Mouse (Mus musculus) limb, embryonic 13.5 days (tissue): ENCODE measurements at regions not wholly inside any gene's neighbourhood (a gene's known extent, or its start where the extent isn't known, plus 50 kb on each side); places are given as distances from the start of the nearest gene placed in this dataset.

Experiments
- ATAC-seq: fragments of 200-750 bp; cut with Nextera tagmentation; 2 replicates; pipeline ENCODE4 v1.8.0; 2017; ENCODE audit warnings: low read depth, moderate number of reproducible peaks, moderate TSS enrichment; ENCODE audit not compliant: low FRiP score
- H3K27ac ChIP-seq: fragments of 300-500 bp; sonication (generic); 2 replicates; pipeline ENCODE4 v1.5.1; 2015; ENCODE audit warnings: inconsistent platforms, mild to moderate bottlenecking, moderate library complexity
- H3K27me3 ChIP-seq: fragments of 300-500 bp; sonication (generic); 2 replicates; pipeline ENCODE4 v1.6.1; 2015; ENCODE audit warnings: mild to moderate bottlenecking, inconsistent platforms
- H3K36me3 ChIP-seq: fragments of 300-500 bp; sonication (generic); 2 replicates; pipeline ENCODE4 v1.6.1; 2015; ENCODE audit warnings: inconsistent platforms, mild to moderate bottlenecking, moderate library complexity
- H3K4me1 ChIP-seq: fragments of 300-500 bp; sonication (generic); 2 replicates; pipeline ENCODE4 v1.6.1; 2015; ENCODE audit warnings: inconsistent platforms
- H3K4me2 ChIP-seq: fragments of 300-500 bp; sonication (generic); replicated peaks from 2 replicates; pipeline ENCODE4 v1.6.1; 2015; ENCODE audit warnings: inconsistent platforms, mild to moderate bottlenecking, moderate library complexity
- H3K4me3 ChIP-seq: fragments of 300-500 bp; sonication (generic); 2 replicates; pipeline ENCODE4 v1.5.1; 2015; ENCODE audit warnings: moderate library complexity, mild to moderate bottlenecking, inconsistent platforms
- H3K9ac ChIP-seq: fragments of 300-500 bp; sonication (generic); 2 replicates; pipeline ENCODE4 v1.6.1; 2015; ENCODE audit warnings: mild to moderate bottlenecking, inconsistent platforms
- H3K9me3 ChIP-seq: fragments of 300-500 bp; sonication (generic); 2 replicates; pipeline ENCODE4 v1.6.1; 2016; ENCODE audit warnings: inconsistent platforms
- WGBS: fragments of 180-500 bp; shearing (Covaris S2); methylation state at CpG from one replicate; pipeline ENCODE4 v1.1.7; 2015; 5-methylcytosine and 5-hydroxymethylcytosine counted together

GRCm38 (mm10) chr5:111665406-111665805, 68.3 kb upstream of the Gm26897 start:
- no peak for ATAC-seq
- Histone ChIP-seq H3K27ac (no peak overlapping the region), H3K4me3 (no peak overlapping the region), H3K4me2 (no peak overlapping the region), H3K9ac (no peak overlapping the region), H3K9me3 (peaks cover 13% of the 10 kb centered on the region), H3K27me3 (peaks cover 30% of the 10 kb centered on the region), H3K4me1 (peaks cover 33% of the 10 kb centered on the region), H3K36me3 (no peaks in the 10 kb centered on the region)
- 67% methylated on average over 19 of the region's 19 CpGs for WGBS

- 62% methylated on average over 8 of the region's 8 CpGs for WGBS
- Histone ChIP-seq H3K4me2 (no peak overlapping the region), H3K27me3 (peaks cover 25% of the 10 kb centered on the region), H3K36me3 (no peaks in the 10 kb centered on the region), H3K9ac (no peak overlapping the region), H3K4me3 (no peak overlapping the region), H3K4me1 (peaks cover 37% of the 10 kb centered on the region), H3K9me3 (peaks cover 13% of the 10 kb centered on the region), H3K27ac (no peak overlapping the region)
- no peak for ATAC-seq
Observed at GRCm38 (mm10) chr5:111666007-111666406, 67.7 kb upstream of the Gm26897 start.

GRCm38 (mm10) chr5:111667901-111668300, 65.8 kb upstream of the Gm26897 start:
- no peak overlapping the region for H3K27ac ChIP-seq
- no peak overlapping the region for H3K9ac ChIP-seq
- ATAC-seq: no peak
- no peak overlapping the region for H3K4me3 ChIP-seq
- H3K4me2 ChIP-seq: no peak overlapping the region
- H3K36me3 ChIP-seq: no peaks in the 10 kb centered on the region
- H3K4me1 ChIP-seq: peaks cover 40% of the 10 kb centered on the region
- 65% methylated on average over 3 of the region's 3 CpGs for WGBS
- peaks cover 21% of the 10 kb centered on the region for H3K27me3 ChIP-seq
- peaks cover 13% of the 10 kb centered on the region for H3K9me3 ChIP-seq

- Histone ChIP-seq H3K9me3 (peaks cover 13% of the 10 kb centered on the region), H3K27ac (no peak overlapping the region), H3K4me1 (peaks cover 29% of the 10 kb centered on the region), H3K36me3 (no peaks in the 10 kb centered on the region), H3K27me3 (peaks cover 18% of the 10 kb centered on the region), H3K9ac (no peak overlapping the region), H3K4me3 (no peak overlapping the region), H3K4me2 (no peak overlapping the region)
- no peak for ATAC-seq
Observed at GRCm38 (mm10) chr5:111669139-111669538, 64.6 kb upstream of the Gm26897 start.

- WGBS: 63% methylated on average over 6 of the region's 6 CpGs
- Histone ChIP-seq H3K27me3 (no peaks in the 10 kb centered on the region), H3K4me1 (peaks cover 44% of the 10 kb centered on the region), H3K9ac (no peak overlapping the region), H3K4me2 (no peak overlapping the region), H3K27ac (peak overlapping the region; percentile 23; the same call in 1 of the 2 replicates), H3K4me3 (no peak overlapping the region), H3K36me3 (no peaks in the 10 kb centered on the region), H3K9me3 (peaks cover 13% of the 10 kb centered on the region)
- ATAC-seq: no peak
Observed at GRCm38 (mm10) chr5:111671762-111672161, 62.0 kb upstream of the Gm26897 start.

- Histone ChIP-seq H3K27me3 (0 out of 2 replicates have a peak, but pooled peaks cover 6% of the 10 kb centered on the region), H3K9me3 (no peaks in the 10 kb centered on the region), H3K27ac (peak overlapping the region; percentile 87), H3K9ac (peak overlapping the region; percentile 19; the same call in 1 of the 2 replicates), H3K4me1 (peaks cover 73% of the 10 kb centered on the region), H3K4me2 (peak overlapping the region; percentile 31), H3K4me3 (no peak overlapping the region), H3K36me3 (no peaks in the 10 kb centered on the region)
- WGBS: 43% methylated on average over 6 of the region's 6 CpGs
- no peak for ATAC-seq
Observed at GRCm38 (mm10) chr5:111674976-111675672, 58.6 kb upstream of the Gm26897 start.

- H3K36me3 ChIP-seq: no peaks in the 10 kb centered on the region
Observed at GRCm38 (mm10) chr5:111675673-111676261, 58.0 kb upstream of the Gm26897 start.

GRCm38 (mm10) chr5:111677847-111678311, 55.8 kb upstream of the Gm26897 start:
- Histone ChIP-seq H3K27ac (no peak overlapping the region), H3K36me3 (no peaks in the 10 kb centered on the region), H3K9ac (no peak overlapping the region), H3K4me1 (peaks cover 65% of the 10 kb centered on the region), H3K4me2 (no peak overlapping the region), H3K4me3 (no peak overlapping the region), H3K27me3 (peaks cover 16% of the 10 kb centered on the region), H3K9me3 (no peaks in the 10 kb centered on the region)
- no peak for ATAC-seq
- WGBS: 42% methylated on average over 6 of the region's 6 CpGs

More at GRCm38 (mm10) chr5:111675673-111676261, 58.0 kb upstream of the Gm26897 start:
- H3K27ac ChIP-seq: peak overlapping the region; percentile 87
- H3K4me1 ChIP-seq: peaks cover 75% of the 10 kb centered on the region
- ATAC-seq: peak; percentile 84
- H3K4me2 ChIP-seq: peak overlapping the region; percentile 31
- 0 out of 2 replicates have a peak, but pooled peaks cover 6% of the 10 kb centered on the region for H3K27me3 ChIP-seq
- no peaks in the 10 kb centered on the region for H3K9me3 ChIP-seq
- 2% methylated on average over 8 of the region's 8 CpGs for WGBS
- H3K4me3 ChIP-seq: no peak overlapping the region
- peak overlapping the region; percentile 19; the same call in 1 of the 2 replicates for H3K9ac ChIP-seq

GRCm38 (mm10) chr5:111678496-111678895, 55.2 kb upstream of the Gm26897 start:
- Histone ChIP-seq H3K4me1 (peaks cover 65% of the 10 kb centered on the region), H3K36me3 (no peaks in the 10 kb centered on the region), H3K4me3 (no peak overlapping the region), H3K4me2 (no peak overlapping the region), H3K9ac (no peak overlapping the region), H3K9me3 (no peaks in the 10 kb centered on the region), H3K27ac (no peak overlapping the region), H3K27me3 (peaks cover 20% of the 10 kb centered on the region)
- WGBS: 14% methylated on average over 1 of the region's 1 CpGs
- no peak for ATAC-seq

GRCm38 (mm10) chr5:111681362-111682028, 52.2 kb upstream of the Gm26897 start:
- Histone ChIP-seq H3K9ac (no peak overlapping the region), H3K9me3 (no peaks in the 10 kb centered on the region), H3K27ac (no peak overlapping the region), H3K4me1 (peaks cover 43% of the 10 kb centered on the region), H3K4me3 (no peak overlapping the region), H3K27me3 (peaks cover 23% of the 10 kb centered on the region), H3K4me2 (no peak overlapping the region), H3K36me3 (no peaks in the 10 kb centered on the region)
- WGBS: 37% methylated on average over 7 of the region's 7 CpGs
- ATAC-seq: no peak

- peak; percentile 9; the same call in 1 of the 2 replicates for ATAC-seq
- no peak overlapping the region for H3K4me3 ChIP-seq
- H3K4me2 ChIP-seq: no peak overlapping the region
- no peak overlapping the region for H3K9ac ChIP-seq
- no peaks in the 10 kb centered on the region for H3K36me3 ChIP-seq
- peaks cover 22% of the 10 kb centered on the region for H3K27me3 ChIP-seq
- peaks cover 28% of the 10 kb centered on the region for H3K4me1 ChIP-seq
- H3K9me3 ChIP-seq: no peaks in the 10 kb centered on the region
- no peak overlapping the region for H3K27ac ChIP-seq
Observed at GRCm38 (mm10) chr5:111682899-111683298, 50.8 kb upstream of the Gm26897 start.
